Mouse (Mus musculus) frontal cortex, postnatal 10 days (tissue): ENCODE measurements around the gene Reps2.

Experiments used
- DNase-seq, 2 experiments: peaks; one replicate each; pipeline ENCODE4 v3.0.0; 2022; ENCODE audit warnings: low spot score in 2 of 2, mixed read lengths in 1 of 2

Gene Reps2

DNA sequence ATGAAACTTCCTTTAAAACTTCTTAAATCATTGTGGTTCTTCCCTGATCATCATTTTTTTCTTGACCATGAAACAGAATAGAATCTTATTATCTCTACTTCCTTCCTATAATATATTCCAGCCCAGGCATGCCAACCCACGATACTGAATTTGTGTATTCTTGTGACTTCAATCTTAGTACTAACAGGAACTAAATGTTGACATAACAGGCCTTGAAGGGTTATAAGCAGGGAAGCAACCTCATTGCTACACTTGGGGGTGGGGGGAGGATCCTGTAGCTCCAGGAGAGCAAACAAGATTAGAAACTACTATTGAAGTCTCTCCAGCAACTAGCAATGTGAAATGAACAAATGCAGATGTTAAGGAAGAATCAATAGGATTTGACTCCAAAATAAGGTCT lies 154.8 kb downstream of the Reps2 start:
- no peak for DNase-seq

DNA sequence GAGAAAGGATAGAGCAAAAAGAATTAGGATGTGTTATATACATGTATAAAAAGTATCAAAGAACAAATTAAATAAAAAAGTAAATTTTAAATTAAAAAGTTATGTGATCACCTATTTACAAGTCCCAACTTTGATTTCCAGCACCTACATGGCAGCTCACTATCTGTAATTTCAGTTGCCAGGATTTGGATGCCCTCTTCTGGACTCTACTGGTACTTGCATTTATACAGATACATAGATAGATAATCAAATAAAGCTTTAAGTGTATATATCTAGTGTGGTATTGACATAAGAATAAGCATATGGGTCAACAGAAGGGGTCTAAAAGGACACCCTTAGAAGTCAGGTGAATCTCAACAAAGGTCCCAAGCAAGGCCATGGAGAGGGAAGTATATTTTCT lies 155.7 kb downstream of the Reps2 start:
- no peak for DNase-seq

DNA sequence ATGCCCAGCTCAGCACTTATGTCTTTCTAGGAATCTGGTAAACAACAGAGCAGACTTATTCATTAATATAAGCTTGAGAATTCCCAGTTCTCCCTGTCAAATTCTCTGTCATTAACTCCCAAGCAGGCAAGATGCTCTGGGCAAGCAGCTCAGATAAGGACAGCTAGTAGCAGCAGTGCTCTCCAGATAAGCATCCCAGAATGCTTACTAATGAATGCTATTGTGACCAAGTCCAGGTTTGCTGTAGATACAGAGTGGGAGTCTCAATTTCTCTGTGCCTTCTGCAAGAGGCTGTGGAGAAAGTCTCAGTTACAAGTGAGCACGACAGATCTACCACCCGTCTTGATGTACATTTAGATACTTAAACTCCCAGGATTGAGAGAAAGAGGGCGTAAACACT lies 173.2 kb downstream of the Reps2 start:
- DNase-seq = no peak

DNA sequence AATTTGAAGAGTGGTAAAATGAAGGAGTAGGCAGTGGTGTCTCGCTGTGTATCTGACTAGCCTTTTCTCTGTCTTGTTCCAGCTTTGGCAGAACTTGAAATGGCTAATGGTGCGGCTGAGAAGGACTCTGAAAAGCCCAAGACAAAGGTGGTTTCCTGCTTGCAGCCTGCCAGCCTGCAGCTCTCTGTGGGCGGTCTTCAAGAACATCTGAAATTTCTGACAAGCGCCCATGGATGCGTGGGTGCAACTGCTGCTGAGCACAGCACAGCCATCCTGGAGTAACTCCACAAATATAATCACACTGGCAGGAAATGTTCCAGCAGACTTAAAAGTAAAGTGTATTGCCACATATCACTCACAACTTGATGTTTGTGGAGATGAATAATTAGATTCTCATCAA lies 181.3 kb downstream of the Reps2 start:
- peak; percentile 22 to 49 for DNase-seq

DNA sequence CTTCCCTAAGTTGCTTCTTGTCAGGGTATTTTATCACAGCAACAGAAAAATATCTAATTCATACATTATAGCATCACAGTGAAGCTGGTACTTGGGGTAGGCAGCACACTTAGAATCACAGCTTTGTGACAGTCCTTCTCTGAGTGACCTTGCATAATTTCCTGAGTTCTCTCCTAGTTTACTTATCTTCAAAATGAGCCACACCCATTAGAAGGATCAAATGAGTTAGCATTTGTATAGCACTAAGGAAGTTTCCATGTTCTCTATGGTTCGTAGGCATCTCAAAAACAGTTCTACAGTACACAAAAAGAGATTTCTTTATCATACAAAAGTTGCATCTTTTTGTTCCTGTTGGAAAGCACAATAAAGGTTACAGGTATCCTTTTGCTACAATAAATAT lies 187.0 kb downstream of the Reps2 start:
- no peak for DNase-seq

DNA sequence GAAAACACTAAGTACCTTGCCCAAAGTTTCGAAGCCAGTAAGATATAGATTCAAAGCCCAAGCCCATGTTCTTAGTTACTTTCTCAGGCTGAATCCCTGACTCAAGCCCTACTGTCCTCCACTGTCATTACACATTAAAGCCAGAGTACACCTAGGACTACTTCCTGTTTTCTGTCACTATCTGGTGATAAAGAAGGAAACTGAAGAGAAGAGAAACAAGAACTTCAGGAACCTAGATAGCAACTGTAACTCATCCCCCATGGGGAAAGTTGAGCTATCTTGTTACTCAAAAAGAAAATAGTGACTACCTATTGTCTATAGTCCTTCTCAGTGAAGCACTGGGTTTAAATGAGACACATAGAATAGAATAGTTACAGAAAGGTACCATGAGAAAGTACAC lies 188.1 kb downstream of the Reps2 start:
- no peak for DNase-seq

DNA sequence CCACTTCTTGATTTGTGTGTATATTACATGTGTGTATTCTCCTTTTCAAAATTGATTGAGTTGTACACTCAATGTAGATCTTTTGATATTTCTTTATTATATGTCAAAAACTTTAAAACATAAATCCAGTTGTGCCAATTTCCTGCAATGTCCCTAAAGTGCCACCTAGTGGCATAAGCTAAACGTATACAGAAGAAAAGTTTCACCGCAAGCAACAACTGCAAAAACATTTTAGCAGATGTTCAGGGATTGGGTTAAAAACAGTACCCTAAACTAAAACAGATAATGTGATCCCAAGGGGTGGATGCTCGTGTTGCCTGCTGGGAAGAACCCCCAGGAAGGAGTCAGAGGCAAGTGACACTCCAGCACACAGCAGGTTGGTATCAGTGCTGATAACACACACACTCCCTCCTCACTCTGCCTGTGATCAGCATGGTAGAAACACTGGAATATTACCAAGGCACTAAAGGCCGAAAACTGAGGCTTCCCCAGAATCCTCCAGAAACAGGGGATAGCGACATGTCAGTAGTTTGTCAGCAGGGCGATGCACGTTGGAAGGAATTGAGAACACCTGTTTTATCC lies 189.5 kb downstream of the Reps2 start:
- no peak for DNase-seq

DNA sequence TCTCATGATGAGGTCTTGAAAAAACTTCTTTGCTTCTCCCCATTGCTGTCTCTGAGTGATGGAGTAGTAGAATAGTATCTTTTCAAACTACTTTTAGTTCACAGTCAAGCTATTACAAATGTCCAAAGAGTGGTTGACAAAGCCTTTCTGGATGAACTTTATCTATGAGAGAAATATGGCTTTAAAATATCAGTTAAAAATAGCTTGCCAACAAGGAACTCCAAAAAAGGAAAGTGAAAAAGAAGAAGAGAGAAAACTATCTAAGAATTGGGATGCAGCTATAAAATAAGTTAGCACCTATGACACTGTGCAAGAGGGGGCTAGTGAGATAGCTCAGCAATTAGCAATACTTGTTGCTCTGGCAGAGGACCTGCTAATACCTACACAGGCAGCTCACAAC lies 190.8 kb downstream of the Reps2 start:
- DNase-seq = no peak

DNA sequence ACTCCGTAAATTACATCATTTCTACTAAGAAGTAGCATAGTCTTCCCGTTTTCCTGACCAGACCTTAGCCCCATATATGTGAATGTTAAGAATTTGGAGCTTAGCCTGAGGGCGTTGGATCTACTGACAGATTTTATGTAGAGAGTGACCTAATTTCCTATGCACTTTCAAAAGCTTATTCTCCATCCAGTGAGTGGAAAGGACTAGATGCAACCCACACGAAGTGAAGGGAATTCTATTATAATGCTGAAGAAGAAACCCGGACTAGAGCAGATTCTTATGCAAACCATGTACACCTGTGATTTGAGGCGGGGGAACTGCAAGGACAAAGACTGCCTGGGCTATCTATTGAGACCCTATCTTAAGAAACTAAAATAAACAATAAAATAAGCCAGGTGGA lies 195.5 kb downstream of the Reps2 start:
- DNase-seq = no peak

DNA sequence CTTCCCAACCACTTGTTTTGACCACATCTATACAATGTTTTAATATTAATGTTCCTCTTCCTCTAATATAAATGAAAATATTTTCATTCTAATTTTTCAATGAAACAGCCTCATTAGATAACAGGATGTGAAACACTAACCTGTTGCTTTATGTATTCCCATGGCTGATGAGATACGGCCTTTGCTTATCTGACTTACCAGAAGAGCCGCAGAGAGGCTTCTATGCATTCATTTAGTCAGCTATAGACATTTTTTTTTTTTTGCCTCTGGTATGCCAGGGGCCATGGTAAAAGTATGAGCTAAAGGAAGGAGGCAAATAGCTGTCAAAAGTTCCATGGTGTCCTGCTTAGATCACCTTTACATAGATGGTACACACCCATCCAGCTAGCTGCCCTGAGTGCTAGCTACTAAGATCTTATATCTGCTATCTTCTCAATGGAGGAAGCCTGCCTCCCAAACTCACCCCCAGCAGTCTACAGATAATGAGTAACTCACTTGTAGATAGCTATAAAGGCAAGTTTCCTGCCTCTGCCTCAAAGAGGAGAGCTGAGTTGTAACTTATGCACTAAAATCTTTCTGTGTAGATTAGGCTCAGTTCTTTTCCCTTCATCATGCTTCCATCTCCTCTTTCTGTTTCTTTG lies 196.7 kb downstream of the Reps2 start:
- DNase-seq = no peak

DNA sequence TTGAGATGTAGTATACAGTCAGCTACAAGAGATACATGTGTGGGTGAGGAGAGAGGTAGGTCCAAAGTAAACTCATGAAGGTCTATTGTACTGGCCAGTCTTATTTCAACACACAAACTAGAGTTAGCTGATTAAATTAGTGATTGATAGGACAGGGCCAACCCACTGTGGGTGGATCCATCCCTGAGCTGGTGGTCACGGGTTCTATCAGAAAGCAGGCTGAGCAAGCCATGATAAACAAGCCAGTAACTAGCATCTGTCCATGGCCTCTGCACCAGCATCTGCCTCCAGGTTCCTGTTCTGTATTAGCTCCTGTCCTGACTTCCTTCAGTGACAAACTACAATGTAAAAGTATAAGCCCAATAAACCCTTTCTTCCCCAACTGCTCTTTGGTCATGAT lies 200.1 kb downstream of the Reps2 start:
- no peak for DNase-seq

DNA sequence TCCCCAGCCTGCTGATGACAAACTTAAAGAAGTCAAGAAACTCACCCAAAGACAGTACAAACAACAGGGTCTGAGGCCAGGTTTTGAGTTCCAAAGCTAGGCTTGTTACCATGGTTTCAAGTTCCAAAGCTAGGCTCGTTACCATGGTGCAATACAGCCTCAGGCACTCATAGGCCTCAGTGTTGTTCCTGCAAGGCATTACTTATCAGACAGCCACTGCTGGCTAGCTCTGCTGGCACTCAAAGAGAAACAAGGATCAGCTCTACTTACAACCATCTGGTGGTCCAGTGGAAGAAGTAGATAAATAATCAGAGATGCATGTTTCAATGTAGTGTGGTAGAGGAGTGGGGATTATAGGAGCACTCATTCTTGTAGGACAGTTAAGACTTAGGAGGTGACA lies 200.5 kb downstream of the Reps2 start:
- no peak for DNase-seq

DNA sequence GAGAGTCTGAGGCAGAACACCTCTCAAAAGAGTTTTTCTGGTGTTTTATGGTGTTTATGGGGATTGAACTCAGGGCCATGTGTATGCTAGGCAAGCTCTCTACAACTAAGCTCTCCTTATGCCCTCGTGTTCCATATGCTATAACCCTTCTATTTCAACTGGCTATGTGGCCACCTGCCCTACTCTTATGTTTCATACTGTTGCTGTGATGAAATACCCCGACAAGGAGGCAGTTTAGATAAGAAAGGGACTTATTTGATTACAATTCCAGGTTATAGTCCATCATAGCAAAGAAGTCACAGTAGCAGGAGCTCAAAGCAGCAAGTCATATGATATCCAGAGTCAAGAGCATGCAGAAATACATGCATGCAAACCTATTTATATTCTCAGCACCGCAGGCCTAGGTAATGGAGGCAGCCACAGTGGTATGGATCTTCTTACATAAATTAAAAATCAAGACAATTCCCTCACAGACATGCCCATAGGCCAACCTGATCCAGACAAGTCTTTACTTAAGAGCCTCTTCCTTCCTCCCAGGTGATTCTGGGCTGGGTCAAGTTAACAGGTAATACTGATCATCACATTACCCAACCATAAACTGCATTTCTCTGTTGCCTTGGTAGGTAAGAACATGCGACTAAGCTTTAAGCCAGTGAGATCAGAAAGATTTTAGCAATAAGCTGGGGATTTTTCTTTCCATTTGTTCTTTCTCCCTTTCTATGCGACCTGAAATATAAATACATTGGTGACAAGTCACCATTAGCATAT lies 210.5 kb downstream of the Reps2 start:
- DNase-seq = no peak

DNA sequence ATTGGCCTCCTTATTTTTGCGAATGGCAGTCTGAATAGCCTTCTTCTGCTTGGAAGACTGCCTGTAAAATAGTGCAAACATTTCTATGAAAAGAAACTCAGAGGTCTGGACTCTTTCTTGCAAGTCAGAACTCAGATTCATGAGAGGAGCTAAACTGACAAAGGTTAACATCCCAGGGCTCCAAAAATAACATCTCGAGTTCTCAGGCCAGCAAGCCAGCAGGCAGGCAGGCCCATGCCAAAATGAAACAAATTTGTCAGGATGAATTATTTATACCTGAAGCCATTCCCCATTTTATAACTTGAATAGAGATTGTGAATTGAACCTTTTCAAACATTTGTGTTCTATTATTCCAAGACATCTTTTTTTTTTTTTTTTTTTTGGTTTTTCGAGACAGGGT lies 215.8 kb downstream of the Reps2 start:
- no peak for DNase-seq

DNA sequence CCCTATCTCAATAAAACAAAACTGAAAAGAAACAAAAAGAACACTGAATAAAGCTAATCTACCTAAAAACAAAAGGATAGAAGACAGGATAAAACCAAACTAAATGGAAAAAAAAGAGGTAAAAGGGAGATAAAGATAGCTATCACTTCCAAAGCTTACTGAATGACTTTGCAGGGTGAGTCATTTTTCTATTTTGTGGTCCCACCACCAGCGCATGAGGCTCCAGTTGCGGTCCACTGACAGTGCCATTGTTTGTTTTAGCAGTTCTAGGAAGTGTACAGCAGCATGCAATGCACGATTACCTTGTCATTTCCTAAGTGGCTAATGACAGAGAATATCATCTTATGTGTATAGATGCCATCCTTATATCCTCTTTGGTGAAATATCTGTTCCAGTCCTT lies 224.0 kb downstream of the Reps2 start:
- no peak for DNase-seq

DNA sequence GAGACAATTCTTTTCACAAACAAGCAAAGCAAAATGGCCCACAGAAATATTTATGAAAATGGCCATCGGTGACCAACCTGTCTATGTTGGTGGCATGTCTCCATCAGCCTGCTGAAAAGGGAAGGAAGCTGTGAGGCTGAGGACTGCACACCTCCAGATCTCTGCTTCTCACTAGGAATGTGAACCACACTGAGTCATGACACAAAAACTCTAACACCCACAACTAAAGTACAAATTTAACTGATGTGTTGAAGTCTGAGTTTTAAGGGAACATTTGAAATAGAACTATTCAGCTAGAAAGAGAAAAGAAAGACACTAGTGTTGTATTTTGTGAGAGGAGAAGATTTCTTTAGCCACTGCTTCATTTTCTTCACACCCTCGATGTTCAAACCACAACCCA lies 230.3 kb downstream of the Reps2 start:
- no peak for DNase-seq

DNA sequence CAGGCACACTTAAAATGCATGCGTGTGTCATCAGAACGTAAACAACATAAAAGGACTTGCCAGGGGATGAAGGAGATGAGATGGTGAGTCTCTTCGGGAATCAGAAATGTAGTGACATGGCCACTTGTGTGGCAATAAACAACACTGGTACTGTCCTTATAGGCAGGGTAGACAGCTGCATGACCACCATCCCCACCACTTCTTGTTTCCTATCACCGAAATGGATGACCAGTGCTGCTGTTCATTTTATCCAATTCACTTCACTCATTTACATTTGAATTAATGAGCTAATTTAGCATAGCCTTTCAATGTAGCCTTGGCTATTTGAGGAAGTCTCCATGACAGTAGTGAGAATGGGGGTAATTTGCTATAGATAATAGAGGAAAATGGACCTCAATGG lies 236.2 kb downstream of the Reps2 start:
- DNase-seq = no peak

DNA sequence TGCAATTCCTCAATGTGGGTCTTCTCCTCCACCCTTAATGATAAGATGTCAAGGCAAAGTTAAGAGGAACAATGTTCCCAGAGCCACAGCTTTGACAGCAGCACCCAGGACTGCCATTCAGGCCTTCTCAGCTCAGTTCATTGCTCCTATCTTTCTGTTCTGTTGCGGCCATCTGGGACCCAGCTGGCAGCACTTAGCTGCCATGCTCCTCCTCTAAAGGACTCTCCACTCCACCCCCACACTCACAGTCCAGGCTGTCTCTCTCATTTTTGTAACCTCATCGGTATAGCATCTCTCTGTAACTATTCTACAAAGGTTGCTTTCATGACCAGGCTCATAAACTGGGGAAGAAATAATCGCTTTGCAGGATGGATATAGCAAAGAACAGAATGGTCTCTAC lies 241.0 kb downstream of the Reps2 start:
- DNase-seq = no peak

DNA sequence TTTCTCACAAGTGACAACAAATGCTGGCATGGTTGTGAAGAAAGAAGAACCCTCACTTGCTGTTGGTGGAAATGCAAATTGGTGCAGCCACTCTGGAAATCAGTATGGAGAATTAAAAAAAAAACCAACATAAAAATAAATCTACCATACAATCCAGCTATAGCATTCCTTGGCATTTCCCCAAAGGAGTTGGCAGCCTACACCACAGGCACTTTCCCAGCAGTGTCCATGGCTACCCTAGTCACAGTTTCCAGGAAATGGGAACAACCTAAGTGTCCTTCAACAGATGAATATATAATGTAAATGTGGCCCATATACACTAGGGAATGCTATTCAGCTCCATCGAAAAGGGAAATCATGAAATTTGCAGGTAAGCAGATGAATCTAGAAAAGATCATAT lies 262.7 kb downstream of the Reps2 start:
- DNase-seq = no peak

DNA sequence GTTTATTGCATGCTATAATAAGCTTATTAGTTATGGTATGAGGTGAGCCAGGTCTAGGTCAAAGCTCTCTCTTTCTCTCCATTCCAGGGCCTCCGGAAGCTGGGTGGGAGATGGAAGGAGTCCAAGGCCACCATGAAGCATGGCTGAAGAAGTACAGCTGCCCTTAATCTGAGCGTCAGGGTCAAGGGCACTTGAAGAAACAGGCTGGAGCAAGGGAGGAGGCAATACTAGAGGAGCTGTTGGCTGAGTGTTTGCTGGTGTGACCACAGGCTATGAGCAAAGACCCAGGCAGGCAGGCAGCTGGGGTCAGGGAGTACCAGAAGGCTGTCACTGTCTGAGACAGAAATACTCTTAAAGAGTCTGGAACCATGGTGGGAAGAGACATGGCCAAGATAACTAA lies 280.2 kb downstream of the Reps2 start:
- no peak for DNase-seq
